Mouse (Mus musculus): ENCODE data around the gene Ly6g6f. TPM values are rescaled to one million over a fixed set of nuclear protein-coding genes. Genes with fewer than 3 reads are reported as not detected.

Ly6g6f gene
- polyA plus RNA-seq, 1 experiment from 2014 or later: 0.62 TPM

GRCm38 (mm10) chr17:35070556-35071229 lies 14.7 kb downstream of the Ly6g6f start:
- Histone ChIP-seq H3K4me3 (no peak overlapping the region), H3K36me3 (no peaks in the 10 kb centered on the region), H3K9me3 (replicated peaks) (no peaks in the 10 kb centered on the region), H3K9ac (no peak overlapping the region; the same call in 1 of the 2 replicates), H3K27me3 (peaks cover 28% of the 10 kb centered on the region), H3K27ac (no peak overlapping the region), H3K4me1 (peaks cover 4% of the 10 kb centered on the region), H3K4me2 (replicated peaks) (no peak overlapping the region)
- WGBS: 67% methylated on average over 6 of the region's 6 CpGs
- no peak for ATAC-seq (ENCODE audit: low FRiP score)

GRCm38 (mm10) chr17:35068213-35068914 lies 17.0 kb downstream of the Ly6g6f start:
- Histone ChIP-seq H3K4me3 (no peak overlapping the region), H3K4me1 (peaks cover 21% of the 10 kb centered on the region), H3K9ac (no peak overlapping the region), H3K27me3 (peaks cover 46% of the 10 kb centered on the region), H3K36me3 (no peaks in the 10 kb centered on the region), H3K4me2 (replicated peaks) (no peak overlapping the region), H3K27ac (no peak overlapping the region), H3K9me3 (replicated peaks) (no peaks in the 10 kb centered on the region)
- ATAC-seq (ENCODE audit: low FRiP score): no peak
- WGBS: 86% methylated on average over 17 of the region's 17 CpGs

- H3K27ac ChIP-seq: no peak within 1 kb of the TSS
- 45% methylated on average over 10 of the region's 10 CpGs for WGBS
- H3K36me3 ChIP-seq: peaks cover 19% of the 10 kb centered on the region
- no peak for ATAC-seq (ENCODE audit: low FRiP score)
- no peaks in the 10 kb centered on the region for H3K9me3 ChIP-seq (replicated peaks)
- H3K4me3 ChIP-seq: peak within 1 kb of the TSS; percentile 25
- H3K4me1 ChIP-seq: peaks cover 29% of the 10 kb centered on the region
- H3K4me2 ChIP-seq (replicated peaks): peak within 1 kb of the TSS; percentile 57
- H3K9ac ChIP-seq: peak within 1 kb of the TSS; percentile 49
- peaks cover 52% of the 10 kb centered on the region for H3K27me3 ChIP-seq
Observed at GRCm38 (mm10) chr17:35066084-35066483, 19.3 kb downstream of the Ly6g6f start, which contains the start of gene Mpig6b. Gene Mpig6b, minus strand, starts transcription at chr17:35066184.

- Histone ChIP-seq H3K4me2 (replicated peaks) (peak within 1 kb of the TSS; percentile 57), H3K9ac (peak within 1 kb of the TSS; percentile 49), H3K36me3 (peaks cover 27% of the 10 kb centered on the region), H3K4me1 (peaks cover 37% of the 10 kb centered on the region), H3K4me3 (peak within 1 kb of the TSS; percentile 25), H3K9me3 (replicated peaks) (no peaks in the 10 kb centered on the region), H3K27ac (no peak within 1 kb of the TSS), H3K27me3 (peaks cover 52% of the 10 kb centered on the region)
- WGBS: under 1% methylated on average over 48 of the region's 48 CpGs
- ATAC-seq (ENCODE audit: low FRiP score): no peak
Observed at GRCm38 (mm10) chr17:35064951-35065947, 20.2 kb downstream of the Ly6g6f start, which contains the start of gene Ly6g6c. Gene Ly6g6c, plus strand, starts transcription at chr17:35065388.

- Histone ChIP-seq H3K27me3 (peaks cover 52% of the 10 kb centered on the region), H3K36me3 (peaks cover 28% of the 10 kb centered on the region), H3K27ac (no peak overlapping the region), H3K9ac (no peak overlapping the region; the same call in 1 of the 2 replicates), H3K9me3 (replicated peaks) (no peaks in the 10 kb centered on the region), H3K4me2 (replicated peaks) (peak overlapping the region; percentile 57), H3K4me1 (peaks cover 43% of the 10 kb centered on the region), H3K4me3 (peak overlapping the region; percentile 25; the same call in 1 of the 2 replicates)
- 33% methylated on average over 10 of the region's 10 CpGs for WGBS
- no peak for ATAC-seq (ENCODE audit: low FRiP score)
Observed at GRCm38 (mm10) chr17:35064378-35064877, 21.0 kb downstream of the Ly6g6f start.

GRCm38 (mm10) chr17:35063466-35063865 lies 21.9 kb downstream of the Ly6g6f start:
- Histone ChIP-seq H3K9ac (no peak overlapping the region), H3K4me1 (peaks cover 47% of the 10 kb centered on the region), H3K4me2 (replicated peaks) (no peak overlapping the region), H3K27me3 (peaks cover 52% of the 10 kb centered on the region), H3K4me3 (no peak overlapping the region), H3K36me3 (peaks cover 28% of the 10 kb centered on the region), H3K27ac (no peak overlapping the region), H3K9me3 (replicated peaks) (no peaks in the 10 kb centered on the region)
- no peak for ATAC-seq (ENCODE audit: low FRiP score)
- WGBS: 90% methylated on average over 3 of the region's 3 CpGs

- H3K9ac ChIP-seq: no peak overlapping the region
- 83% methylated on average over 8 of the region's 8 CpGs for WGBS
- H3K4me1 ChIP-seq: peaks cover 50% of the 10 kb centered on the region
- 0 out of 2 replicates have a peak overlapping the region, but pooled peaks have one; percentile 15 for H3K4me2 ChIP-seq (replicated peaks)
- no peaks in the 10 kb centered on the region for H3K9me3 ChIP-seq (replicated peaks)
- peaks cover 29% of the 10 kb centered on the region for H3K36me3 ChIP-seq
- no peak overlapping the region for H3K27ac ChIP-seq
- peak overlapping the region; percentile 73; the same call in 1 of the 2 replicates for H3K4me3 ChIP-seq
- peaks cover 34% of the 10 kb centered on the region for H3K27me3 ChIP-seq
- no peak for ATAC-seq (ENCODE audit: low FRiP score)
Observed at GRCm38 (mm10) chr17:35061299-35061698, 24.1 kb downstream of the Ly6g6f start.

GRCm38 (mm10) chr17:35060737-35061297 lies 24.6 kb downstream of the Ly6g6f start:
- 55% methylated on average over 22 of the region's 22 CpGs for whole genome bisulfite sequencing
- no peaks in the 10 kb centered on the region for H3K9me3 ChIP-seq (replicated peaks)
- no peak overlapping the region for H3K27ac ChIP-seq
- peaks cover 34% of the 10 kb centered on the region for H3K36me3 ChIP-seq
- H3K4me3 ChIP-seq: peak overlapping the region; percentile 73
- peaks cover 30% of the 10 kb centered on the region for H3K27me3 ChIP-seq
- peak overlapping the region; percentile 99 for H3K4me2 ChIP-seq (replicated peaks)
- H3K4me1 ChIP-seq: peaks cover 47% of the 10 kb centered on the region
- H3K9ac ChIP-seq: peak overlapping the region; percentile 89; the same call in 1 of the 2 replicates
- ATAC-seq (ENCODE audit: low FRiP score): no peak

- peak overlapping the region; percentile 89 for H3K9ac ChIP-seq
- peak overlapping the region; percentile 73 for H3K4me3 ChIP-seq
- H3K36me3 ChIP-seq: peaks cover 40% of the 10 kb centered on the region
- no peak overlapping the region for H3K27ac ChIP-seq
- WGBS: 27% methylated on average over 14 of the region's 14 CpGs
- peak overlapping the region; percentile 99 for H3K4me2 ChIP-seq (replicated peaks)
- no peak for ATAC-seq (ENCODE audit: low FRiP score)
- H3K27me3 ChIP-seq: peaks cover 23% of the 10 kb centered on the region
- H3K9me3 ChIP-seq (replicated peaks): no peaks in the 10 kb centered on the region
- peaks cover 40% of the 10 kb centered on the region for H3K4me1 ChIP-seq
Observed at GRCm38 (mm10) chr17:35060071-35060470, 25.3 kb downstream of the Ly6g6f start.

- Histone ChIP-seq H3K4me3 (peak within 1 kb of the TSS; percentile 73), H3K9ac (peak within 1 kb of the TSS; percentile 89), H3K36me3 (peaks cover 46% of the 10 kb centered on the region), H3K4me2 (replicated peaks) (peak within 1 kb of the TSS; percentile 99), H3K4me1 (peaks cover 31% of the 10 kb centered on the region), H3K27ac (peak within 1 kb of the TSS; percentile 92), H3K9me3 (replicated peaks) (no peaks in the 10 kb centered on the region), H3K27me3 (peaks cover 14% of the 10 kb centered on the region)
- under 1% methylated on average over 57 of the region's 57 CpGs for WGBS
- ATAC-seq (ENCODE audit: low FRiP score): peak; percentile 91
Observed at GRCm38 (mm10) chr17:35058911-35059892, 26.2 kb downstream of the Ly6g6f start, which contains the start of gene Ddah2. Gene Ddah2, plus strand, starts transcription at chr17:35059035.

Measured in hindbrain, embryonic 12.5 days (tissue).